Mouse (Mus musculus) heart, adult 2 months (tissue): ENCODE data around the gene Fam117a.
A peak's percentile ranks its signal among the peaks of the same experiment; 100 is the strongest.

Experiments
- EP300 ChIP-seq: fragments of 200-500 bp; IDR thresholded peaks from 2 replicates; pipeline ENCODE4 v1.6.1; 2011; ENCODE audit warnings: low read depth, low read length, control low read depth; ENCODE audit not compliant: insufficient read depth
- POLR2A ChIP-seq: fragments of 200-500 bp; IDR thresholded peaks from 2 replicates; pipeline ENCODE4 v1.6.1; 2011; ENCODE audit warnings: mild to moderate bottlenecking, low read depth, low read length, control low read depth; ENCODE audit not compliant: insufficient read depth

- TF ChIP-seq EP300 (peak; percentile 65; the same call in 1 of the 2 replicates), POLR2A (0 out of 2 replicates have a peak, but pooled peaks have one; percentile 25)
Observed at GRCm38 (mm10) chr11:95365596-95365995, 28.8 kb downstream of the Fam117a start.
